Mouse (Mus musculus): ENCODE measurements around the gene Folr1. TPM values are rescaled to one million over a fixed set of nuclear protein-coding genes. Genes with fewer than 3 reads are reported as not detected.

The Folr1 gene
- polyA plus RNA-seq, 1 experiment: 0.51 TPM

DNA sequence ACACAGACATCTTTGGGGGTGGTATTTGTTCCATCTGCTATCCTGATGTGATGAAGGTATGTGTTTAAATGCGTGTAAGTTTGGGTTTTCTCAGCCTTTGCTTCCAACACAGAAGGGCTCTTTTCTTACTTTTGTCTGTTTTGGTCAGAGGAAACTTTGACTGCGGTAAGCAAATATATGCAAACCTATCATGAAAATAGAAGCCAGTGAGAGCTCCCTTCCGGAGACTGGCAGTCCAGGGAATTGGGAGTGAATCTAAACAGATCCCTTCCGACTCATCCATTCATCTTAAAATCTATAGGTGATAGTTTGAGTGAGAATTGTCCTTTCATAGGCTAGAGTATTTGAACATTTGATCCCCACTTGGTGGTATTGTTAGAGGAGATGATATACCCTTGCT is 17.9 kb upstream of the Folr1 start:
- Histone ChIP-seq H3K4me3 (ENCODE audit: extremely low read depth, insufficient read depth, insufficient read length) (no peak overlapping the region), H3K27me3 (ENCODE audit: control insufficient read depth, insufficient read depth, low read length) (no peaks in the 10 kb centered on the region), H3K36me3 (ENCODE audit: control insufficient read depth, insufficient read depth, low read length) (no peaks in the 10 kb centered on the region), H3K27ac (ENCODE audit: insufficient read depth, low read length) (no peak overlapping the region), H3K4me1 (ENCODE audit: control insufficient read depth, insufficient read depth, insufficient read length) (no peaks in the 10 kb centered on the region)
- 89% methylated on average over 4 of the region's 4 CpGs for WGBS
- DNase-seq (ENCODE audit: low read depth in 1 of 2, low spot score in 2 of 2): no peak
- no peak for TF ChIP-seq CTCF (IDR thresholded peaks at IDR 0.05; ENCODE audit: extremely low read depth, insufficient read depth, insufficient read length, insufficient replicate concordance)
- TF ChIP-seq POLR2A (IDR thresholded peaks at IDR 0.05; ENCODE audit: low read depth, low read length): no peak

- Histone ChIP-seq H3K4me3 (ENCODE audit: extremely low read depth, insufficient read depth, insufficient read length) (no peak overlapping the region), H3K4me1 (ENCODE audit: control insufficient read depth, insufficient read depth, insufficient read length) (no peaks in the 10 kb centered on the region), H3K27ac (ENCODE audit: insufficient read depth, low read length) (no peak overlapping the region), H3K27me3 (ENCODE audit: control insufficient read depth, insufficient read depth, low read length) (no peaks in the 10 kb centered on the region), H3K36me3 (ENCODE audit: control insufficient read depth, insufficient read depth, low read length) (no peaks in the 10 kb centered on the region)
- TF ChIP-seq POLR2A (IDR thresholded peaks at IDR 0.05; ENCODE audit: low read depth, low read length) (no peak), CTCF (IDR thresholded peaks at IDR 0.05; ENCODE audit: extremely low read depth, insufficient read depth, insufficient read length, insufficient replicate concordance) (no peak)
- 94% methylated on average over 6 of the region's 6 CpGs for WGBS
- DNase-seq (ENCODE audit: low read depth in 1 of 2, low spot score in 2 of 2): no peak
Measured at GRCm38 (mm10) chr7:101886274-101886673, 15.7 kb upstream of the Folr1 start.

GRCm38 (mm10) chr7:101884160-101884559 is 13.6 kb upstream of the Folr1 start:
- Histone ChIP-seq H3K27ac (ENCODE audit: insufficient read depth, low read length) (no peak overlapping the region), H3K4me1 (ENCODE audit: control insufficient read depth, insufficient read depth, insufficient read length) (no peaks in the 10 kb centered on the region), H3K27me3 (ENCODE audit: control insufficient read depth, insufficient read depth, low read length) (no peaks in the 10 kb centered on the region), H3K4me3 (ENCODE audit: extremely low read depth, insufficient read depth, insufficient read length) (no peak overlapping the region), H3K36me3 (ENCODE audit: control insufficient read depth, insufficient read depth, low read length) (no peaks in the 10 kb centered on the region)
- no peak for TF ChIP-seq POLR2A (IDR thresholded peaks at IDR 0.05; ENCODE audit: low read depth, low read length)
- TF ChIP-seq CTCF (IDR thresholded peaks at IDR 0.05; ENCODE audit: extremely low read depth, insufficient read depth, insufficient read length, insufficient replicate concordance): no peak
- 96% methylated on average over 4 of the region's 4 CpGs for WGBS
- no peak for DNase-seq (ENCODE audit: low read depth in 1 of 2, low spot score in 2 of 2)

- H3K27ac ChIP-seq (ENCODE audit: insufficient read depth, low read length): no peak overlapping the region
- no peaks in the 10 kb centered on the region for H3K27me3 ChIP-seq (ENCODE audit: control insufficient read depth, insufficient read depth, low read length)
- no peaks in the 10 kb centered on the region for H3K4me1 ChIP-seq (ENCODE audit: control insufficient read depth, insufficient read depth, insufficient read length)
- TF ChIP-seq POLR2A (IDR thresholded peaks at IDR 0.05; ENCODE audit: low read depth, low read length) (no peak), CTCF (IDR thresholded peaks at IDR 0.05; ENCODE audit: extremely low read depth, insufficient read depth, insufficient read length, insufficient replicate concordance) (no peak)
- no peak overlapping the region for H3K4me3 ChIP-seq (ENCODE audit: extremely low read depth, insufficient read depth, insufficient read length)
- no peaks in the 10 kb centered on the region for H3K36me3 ChIP-seq (ENCODE audit: control insufficient read depth, insufficient read depth, low read length)
- DNase-seq (ENCODE audit: low read depth in 1 of 2, low spot score in 2 of 2): no peak
- 81% methylated on average over 9 of the region's 9 CpGs for WGBS
Measured at GRCm38 (mm10) chr7:101882413-101883154, 12.0 kb upstream of the Folr1 start.

- Histone ChIP-seq H3K27me3 (ENCODE audit: control insufficient read depth, insufficient read depth, low read length) (no peaks in the 10 kb centered on the region), H3K36me3 (ENCODE audit: control insufficient read depth, insufficient read depth, low read length) (no peaks in the 10 kb centered on the region), H3K4me3 (ENCODE audit: extremely low read depth, insufficient read depth, insufficient read length) (no peak overlapping the region), H3K27ac (ENCODE audit: insufficient read depth, low read length) (no peak overlapping the region), H3K4me1 (ENCODE audit: control insufficient read depth, insufficient read depth, insufficient read length) (no peaks in the 10 kb centered on the region)
- no peak for DNase-seq (ENCODE audit: low read depth in 1 of 2, low spot score in 2 of 2)
- 63% methylated on average over 4 of the region's 4 CpGs for WGBS
- TF ChIP-seq CTCF (IDR thresholded peaks at IDR 0.05; ENCODE audit: extremely low read depth, insufficient read depth, insufficient read length, insufficient replicate concordance) (no peak), POLR2A (IDR thresholded peaks at IDR 0.05; ENCODE audit: low read depth, low read length) (no peak)
Measured at GRCm38 (mm10) chr7:101880855-101881254, 10.3 kb upstream of the Folr1 start.

GRCm38 (mm10) chr7:101875978-101876377 is 5.4 kb upstream of the Folr1 start:
- TF ChIP-seq POLR2A (IDR thresholded peaks at IDR 0.05; ENCODE audit: low read depth, low read length) (no peak), CTCF (IDR thresholded peaks at IDR 0.05; ENCODE audit: extremely low read depth, insufficient read depth, insufficient read length, insufficient replicate concordance) (no peak)
- no peaks in the 10 kb centered on the region for H3K36me3 ChIP-seq (ENCODE audit: control insufficient read depth, insufficient read depth, low read length)
- no peak overlapping the region for H3K4me3 ChIP-seq (ENCODE audit: extremely low read depth, insufficient read depth, insufficient read length)
- no peaks in the 10 kb centered on the region for H3K4me1 ChIP-seq (ENCODE audit: control insufficient read depth, insufficient read depth, insufficient read length)
- H3K27ac ChIP-seq (ENCODE audit: insufficient read depth, low read length): no peak overlapping the region
- WGBS: 92% methylated on average over 1 of the region's 1 CpGs
- no peak for DNase-seq (ENCODE audit: low read depth in 1 of 2, low spot score in 2 of 2)
- H3K27me3 ChIP-seq (ENCODE audit: control insufficient read depth, insufficient read depth, low read length): no peaks in the 10 kb centered on the region

DNA sequence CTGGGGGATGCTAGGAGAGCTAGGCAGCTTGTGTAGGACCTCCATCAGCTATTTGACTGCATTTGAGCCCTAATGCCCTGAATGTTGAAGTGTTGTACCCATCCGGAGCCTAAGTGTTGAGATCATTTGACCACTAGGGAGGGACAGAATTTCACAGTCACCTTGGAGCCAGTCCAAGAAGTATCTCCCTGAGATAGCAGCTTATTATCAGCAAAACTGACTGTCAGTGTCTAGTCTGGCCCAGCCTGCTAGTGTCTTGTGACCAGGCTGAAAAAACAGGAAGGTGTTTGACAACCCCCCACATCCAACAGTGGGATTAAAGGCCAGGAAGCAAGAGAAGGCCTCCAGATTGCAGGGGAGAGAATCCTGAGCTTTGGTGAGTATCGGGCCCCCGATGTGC is 708 bp upstream of the Folr1 start:
- Histone ChIP-seq H3K4me1 (ENCODE audit: control insufficient read depth, insufficient read depth, insufficient read length) (no peaks in the 10 kb centered on the region), H3K36me3 (ENCODE audit: control insufficient read depth, insufficient read depth, low read length) (no peaks in the 10 kb centered on the region), H3K27me3 (ENCODE audit: control insufficient read depth, insufficient read depth, low read length) (no peaks in the 10 kb centered on the region), H3K27ac (ENCODE audit: insufficient read depth, low read length) (no peak overlapping the region), H3K4me3 (ENCODE audit: extremely low read depth, insufficient read depth, insufficient read length) (no peak overlapping the region)
- whole genome bisulfite sequencing: 81% methylated on average over 3 of the region's 3 CpGs
- no peak for DNase-seq (ENCODE audit: low read depth in 1 of 2, low spot score in 2 of 2)
- TF ChIP-seq POLR2A (IDR thresholded peaks at IDR 0.05; ENCODE audit: low read depth, low read length) (no peak), CTCF (IDR thresholded peaks at IDR 0.05; ENCODE audit: extremely low read depth, insufficient read depth, insufficient read length, insufficient replicate concordance) (no peak)
